Mouse (Mus musculus): ENCODE results near the gene Unc13b. TPM values are rescaled to one million over a fixed set of nuclear protein-coding genes. Genes with fewer than 3 reads are reported as not detected.

Gene Unc13b
- polyA plus RNA-seq, 1 experiment from 2014 or later: 23.0 TPM

- Histone ChIP-seq H3K4me1 (replicated peaks; ENCODE audit: control insufficient read depth, insufficient read depth, low read length) (no peaks in the 10 kb centered on the region), H3K4me3 (ENCODE audit: low read depth, low read length) (no peak overlapping the region), H3K9me3 (ENCODE audit: control insufficient read depth, low read length) (no peaks in the 10 kb centered on the region), H3K4me2 (ENCODE audit: low read depth, low read length, severe bottlenecking) (no peak overlapping the region), H3K9ac (ENCODE audit: low read length) (no peak overlapping the region), H3K27me3 (ENCODE audit: control insufficient read depth, insufficient read depth, low read length) (no peaks in the 10 kb centered on the region), H3K36me3 (ENCODE audit: control insufficient read depth, insufficient read depth, low read length) (no peaks in the 10 kb centered on the region), H3K27ac (ENCODE audit: low read depth, low read length) (no peak overlapping the region)
- no peak for ATAC-seq (replicated peaks; ENCODE audit: low FRiP score)
- WGBS: 87% methylated on average over 5 of the region's 5 CpGs
- DNase-seq (ENCODE audit: low spot score): no peak
Observed at GRCm38 (mm10) chr4:43057654-43058053, 1.1 kb upstream of the Unc13b start.

GRCm38 (mm10) chr4:43058392-43058752 is 381 bp upstream of the Unc13b start:
- Histone ChIP-seq H3K36me3 (ENCODE audit: control insufficient read depth, insufficient read depth, low read length) (no peaks in the 10 kb centered on the region), H3K9ac (ENCODE audit: low read length) (no peak overlapping the region), H3K4me2 (ENCODE audit: low read depth, low read length, severe bottlenecking) (peak overlapping the region; percentile 60), H3K27ac (ENCODE audit: low read depth, low read length) (no peak overlapping the region), H3K4me1 (replicated peaks; ENCODE audit: control insufficient read depth, insufficient read depth, low read length) (no peaks in the 10 kb centered on the region), H3K4me3 (ENCODE audit: low read depth, low read length) (peak overlapping the region; percentile 73), H3K27me3 (ENCODE audit: control insufficient read depth, insufficient read depth, low read length) (no peaks in the 10 kb centered on the region), H3K9me3 (ENCODE audit: control insufficient read depth, low read length) (no peaks in the 10 kb centered on the region)
- WGBS: 16% methylated on average over 8 of the region's 8 CpGs
- DNase-seq (ENCODE audit: low spot score) (no peak), ATAC-seq (replicated peaks; ENCODE audit: low FRiP score) (peak; percentile 32; the same call in 1 of the 2 replicates)

- Histone ChIP-seq H3K9ac (ENCODE audit: low read length) (peak overlapping the region; percentile 84; the same call in 1 of the 2 replicates), H3K4me2 (ENCODE audit: low read depth, low read length, severe bottlenecking) (peak overlapping the region; percentile 60), H3K36me3 (ENCODE audit: control insufficient read depth, insufficient read depth, low read length) (no peaks in the 10 kb centered on the region), H3K27me3 (ENCODE audit: control insufficient read depth, insufficient read depth, low read length) (no peaks in the 10 kb centered on the region), H3K9me3 (ENCODE audit: control insufficient read depth, low read length) (no peaks in the 10 kb centered on the region), H3K4me1 (replicated peaks; ENCODE audit: control insufficient read depth, insufficient read depth, low read length) (no peaks in the 10 kb centered on the region), H3K4me3 (ENCODE audit: low read depth, low read length) (peak overlapping the region; percentile 73), H3K27ac (ENCODE audit: low read depth, low read length) (no peak overlapping the region)
- DNase-seq (ENCODE audit: low spot score) (no peak), ATAC-seq (replicated peaks; ENCODE audit: low FRiP score) (no peak)
- 45% methylated on average over 3 of the region's 3 CpGs for WGBS
Observed at GRCm38 (mm10) chr4:43059697-43060096, 944 bp downstream of the Unc13b start.

- Histone ChIP-seq H3K4me3 (ENCODE audit: low read depth, low read length) (no peak overlapping the region), H3K9ac (ENCODE audit: low read length) (no peak overlapping the region), H3K9me3 (ENCODE audit: control insufficient read depth, low read length) (no peaks in the 10 kb centered on the region), H3K36me3 (ENCODE audit: control insufficient read depth, insufficient read depth, low read length) (no peaks in the 10 kb centered on the region), H3K4me2 (ENCODE audit: low read depth, low read length, severe bottlenecking) (no peak overlapping the region), H3K4me1 (replicated peaks; ENCODE audit: control insufficient read depth, insufficient read depth, low read length) (no peaks in the 10 kb centered on the region), H3K27ac (ENCODE audit: low read depth, low read length) (no peak overlapping the region), H3K27me3 (ENCODE audit: control insufficient read depth, insufficient read depth, low read length) (no peaks in the 10 kb centered on the region)
- ATAC-seq (replicated peaks; ENCODE audit: low FRiP score) (no peak), DNase-seq (ENCODE audit: low spot score) (no peak)
- 56% methylated on average over 3 of the region's 3 CpGs for WGBS
Observed at GRCm38 (mm10) chr4:43060286-43060685, 1.5 kb downstream of the Unc13b start.

GRCm38 (mm10) chr4:43065471-43065870 is 6.7 kb downstream of the Unc13b start:
- no peak overlapping the region for H3K4me2 ChIP-seq (ENCODE audit: low read depth, low read length, severe bottlenecking)
- no peak overlapping the region for H3K27ac ChIP-seq (ENCODE audit: low read depth, low read length)
- DNase-seq (ENCODE audit: low spot score) (no peak), ATAC-seq (replicated peaks; ENCODE audit: low FRiP score) (no peak)
- no peaks in the 10 kb centered on the region for H3K4me1 ChIP-seq (replicated peaks; ENCODE audit: control insufficient read depth, insufficient read depth, low read length)
- no peak overlapping the region for H3K4me3 ChIP-seq (ENCODE audit: low read depth, low read length)
- H3K27me3 ChIP-seq (ENCODE audit: control insufficient read depth, insufficient read depth, low read length): no peaks in the 10 kb centered on the region
- H3K36me3 ChIP-seq (ENCODE audit: control insufficient read depth, insufficient read depth, low read length): no peaks in the 10 kb centered on the region
- H3K9ac ChIP-seq (ENCODE audit: low read length): no peak overlapping the region
- no peaks in the 10 kb centered on the region for H3K9me3 ChIP-seq (ENCODE audit: control insufficient read depth, low read length)
- WGBS: 96% methylated on average over 4 of the region's 4 CpGs

- ATAC-seq (replicated peaks; ENCODE audit: low FRiP score): no peak
- no peak overlapping the region for H3K9ac ChIP-seq (ENCODE audit: low read length)
- H3K36me3 ChIP-seq (ENCODE audit: control insufficient read depth, insufficient read depth, low read length): no peaks in the 10 kb centered on the region
- H3K4me2 ChIP-seq (ENCODE audit: low read depth, low read length, severe bottlenecking): no peak overlapping the region
- H3K4me3 ChIP-seq (ENCODE audit: low read depth, low read length): no peak overlapping the region
- no peak for DNase-seq (ENCODE audit: low spot score)
- no peaks in the 10 kb centered on the region for H3K4me1 ChIP-seq (replicated peaks; ENCODE audit: control insufficient read depth, insufficient read depth, low read length)
- no peak overlapping the region for H3K27ac ChIP-seq (ENCODE audit: low read depth, low read length)
- H3K27me3 ChIP-seq (ENCODE audit: control insufficient read depth, insufficient read depth, low read length): no peaks in the 10 kb centered on the region
- H3K9me3 ChIP-seq (ENCODE audit: control insufficient read depth, low read length): no peaks in the 10 kb centered on the region
Observed at GRCm38 (mm10) chr4:43074923-43075322, 16.2 kb downstream of the Unc13b start.

GRCm38 (mm10) chr4:43078071-43078718 is 19.4 kb downstream of the Unc13b start:
- ATAC-seq (replicated peaks; ENCODE audit: low FRiP score) (no peak), DNase-seq (ENCODE audit: low spot score) (no peak)
- Histone ChIP-seq H3K27me3 (ENCODE audit: control insufficient read depth, insufficient read depth, low read length) (no peaks in the 10 kb centered on the region), H3K4me1 (replicated peaks; ENCODE audit: control insufficient read depth, insufficient read depth, low read length) (no peaks in the 10 kb centered on the region), H3K27ac (ENCODE audit: low read depth, low read length) (no peak overlapping the region), H3K9ac (ENCODE audit: low read length) (no peak overlapping the region), H3K9me3 (ENCODE audit: control insufficient read depth, low read length) (no peaks in the 10 kb centered on the region), H3K4me2 (ENCODE audit: low read depth, low read length, severe bottlenecking) (no peak overlapping the region), H3K4me3 (ENCODE audit: low read depth, low read length) (no peak overlapping the region), H3K36me3 (ENCODE audit: control insufficient read depth, insufficient read depth, low read length) (no peaks in the 10 kb centered on the region)
- WGBS: 73% methylated on average over 7 of the region's 7 CpGs

GRCm38 (mm10) chr4:43082458-43082857 is 23.7 kb downstream of the Unc13b start:
- Histone ChIP-seq H3K9ac (ENCODE audit: low read length) (no peak overlapping the region), H3K27me3 (ENCODE audit: control insufficient read depth, insufficient read depth, low read length) (no peaks in the 10 kb centered on the region), H3K4me2 (ENCODE audit: low read depth, low read length, severe bottlenecking) (no peak overlapping the region), H3K27ac (ENCODE audit: low read depth, low read length) (no peak overlapping the region), H3K4me1 (replicated peaks; ENCODE audit: control insufficient read depth, insufficient read depth, low read length) (no peaks in the 10 kb centered on the region), H3K36me3 (ENCODE audit: control insufficient read depth, insufficient read depth, low read length) (no peaks in the 10 kb centered on the region), H3K9me3 (ENCODE audit: control insufficient read depth, low read length) (no peaks in the 10 kb centered on the region), H3K4me3 (ENCODE audit: low read depth, low read length) (no peak overlapping the region)
- ATAC-seq (replicated peaks; ENCODE audit: low FRiP score): no peak
- no peak for DNase-seq (ENCODE audit: low spot score)
- WGBS: 81% methylated on average over 2 of the region's 2 CpGs

- Histone ChIP-seq H3K4me2 (ENCODE audit: low read depth, low read length, severe bottlenecking) (no peak overlapping the region), H3K9ac (ENCODE audit: low read length) (no peak overlapping the region), H3K9me3 (ENCODE audit: control insufficient read depth, low read length) (no peaks in the 10 kb centered on the region), H3K4me1 (replicated peaks; ENCODE audit: control insufficient read depth, insufficient read depth, low read length) (no peaks in the 10 kb centered on the region), H3K4me3 (ENCODE audit: low read depth, low read length) (no peak overlapping the region), H3K27me3 (ENCODE audit: control insufficient read depth, insufficient read depth, low read length) (no peaks in the 10 kb centered on the region), H3K27ac (ENCODE audit: low read depth, low read length) (no peak overlapping the region), H3K36me3 (ENCODE audit: control insufficient read depth, insufficient read depth, low read length) (no peaks in the 10 kb centered on the region)
- 95% methylated on average over 2 of the region's 2 CpGs for WGBS
- ATAC-seq (replicated peaks; ENCODE audit: low FRiP score) (no peak), DNase-seq (ENCODE audit: low spot score) (no peak)
Observed at GRCm38 (mm10) chr4:43089950-43090349, 31.2 kb downstream of the Unc13b start.
